Mouse (Mus musculus): ENCODE measurements around the gene Gm10681.
"Not testable (repeated sequence)": the region's sequence is repeated elsewhere in the genome, so short reads cannot be mapped to it uniquely, and the experiment has no call there.

GRCm38 (mm10) chr3:98581024-98581423 is 7.6 kb downstream of the Gm10681 start:
- TF ChIP-seq ZC3H11A (IDR thresholded peaks at IDR 0.05; ENCODE audit: low read depth, low read length); POLR2A (IDR thresholded peaks at IDR 0.05; ENCODE audit: control insufficient read depth in 1 of 2, insufficient read depth in 1 of 2, low read depth in 1 of 2, low read length in 2 of 2, poor library complexity in 1 of 2); RCOR1 (IDR thresholded peaks at IDR 0.05; ENCODE audit: low read depth, low read length): not testable (repeated sequence)
